Mouse (Mus musculus) C2C12 (cell line): ENCODE measurements around the gene Mymx. TPM values are rescaled to one million over a fixed set of nuclear protein-coding genes. Genes with fewer than 3 reads are reported as not detected.

Experiments used
- H3K27me3 ChIP-seq: one replicate; pipeline ENCODE4 v1.6.1; 2011; ENCODE audit not compliant: control insufficient read depth, insufficient read depth, insufficient read length
- H3K36me3 ChIP-seq: one replicate; pipeline ENCODE4 v1.6.1; 2011; ENCODE audit not compliant: control insufficient read depth, insufficient read depth
- H3K4me3 ChIP-seq: one replicate; pipeline ENCODE4 v1.5.1; 2011; ENCODE audit warnings: mild to moderate bottlenecking, control low read depth; ENCODE audit not compliant: poor library complexity, insufficient read depth, severe bottlenecking
- H3K79me2 ChIP-seq: one replicate; pipeline ENCODE4 v1.6.1; 2011; ENCODE audit not compliant: control insufficient read depth, insufficient read depth
- H3K79me3 ChIP-seq: one replicate; pipeline ENCODE4 v1.6.1; 2011; ENCODE audit warnings: low read depth, control low read depth
- H3ac ChIP-seq: one replicate; pipeline ENCODE3; 2011; ENCODE audit warnings: low read depth; ENCODE audit not compliant: control insufficient read depth, insufficient read length
- CEBPB ChIP-seq: IDR thresholded peaks from one replicate; pipeline ENCODE4 v1.6.1; 2011; ENCODE audit warnings: low read depth, mild to moderate bottlenecking, control low read depth, moderate library complexity
- CTCF ChIP-seq: IDR thresholded peaks from one replicate; pipeline ENCODE4 v1.5.1; 2011; ENCODE audit not compliant: control insufficient read depth, insufficient read depth, insufficient read length
- FOSL1 ChIP-seq: IDR thresholded peaks from one replicate; pipeline ENCODE4 v1.8.0; 2011; ENCODE audit warnings: mild to moderate bottlenecking, low read length; ENCODE audit not compliant: poor library complexity, insufficient read depth, severe bottlenecking
- MAX ChIP-seq: IDR thresholded peaks from one replicate; pipeline ENCODE4 v1.6.1; 2011; ENCODE audit warnings: mild to moderate bottlenecking, control low read depth
- MYOD1 ChIP-seq: IDR thresholded peaks from one replicate; pipeline ENCODE4 v1.6.1; 2011; ENCODE audit warnings: low read depth; ENCODE audit not compliant: control insufficient read depth, insufficient read length
- MYOG ChIP-seq: IDR thresholded peaks from one replicate; pipeline ENCODE4 v1.6.1; 2011; ENCODE audit not compliant: control insufficient read depth, insufficient read length; ENCODE audit errors: extremely low read depth
- USF1 ChIP-seq: IDR thresholded peaks from one replicate; pipeline ENCODE4 v1.6.1; 2011; ENCODE audit warnings: low read depth, mild to moderate bottlenecking, control low read depth, moderate library complexity
- polyA plus RNA-seq: library from polyadenylated mRNA; unstranded; fragments of >200 nt; fragmentation: generic; extraction: Trizol; gene quantifications from one replicate; pipeline ENCODE4 v1.2.1, GENCODE M21; 2012; ENCODE audit warnings: missing spikeins

The Mymx gene
- polyA plus RNA-seq, 1 experiment = 1.7 TPM

GRCm38 (mm10) chr17:45590410-45590809 lies 11.5 kb downstream of the Mymx start:
- Histone ChIP-seq H3K27me3 (no peaks in the 10 kb centered on the region), H3K4me3 (no peak overlapping the region), H3K79me3 (peaks cover 55% of the 10 kb centered on the region), H3ac (no peak overlapping the region), H3K79me2 (peaks cover 75% of the 10 kb centered on the region), H3K36me3 (peaks cover 63% of the 10 kb centered on the region)
- TF ChIP-seq CEBPB (no peak), FOSL1 (no peak), MAX (no peak), USF1 (no peak), MYOD1 (no peak), CTCF (no peak), MYOG (no peak)

- H3K36me3 ChIP-seq = peaks cover 63% of the 10 kb centered on the region
- H3K79me2 ChIP-seq = peaks cover 69% of the 10 kb centered on the region
- no peaks in the 10 kb centered on the region for H3K27me3 ChIP-seq
- peaks cover 51% of the 10 kb centered on the region for H3K79me3 ChIP-seq
- H3ac ChIP-seq = no peak overlapping the region
- TF ChIP-seq USF1 = no peak
- no peak for TF ChIP-seq MYOG
- no peak for TF ChIP-seq MAX
- TF ChIP-seq CTCF = no peak
- TF ChIP-seq FOSL1 = no peak
- TF ChIP-seq MYOD1 = no peak
- TF ChIP-seq CEBPB = no peak
- H3K4me3 ChIP-seq = no peak overlapping the region
Observed at GRCm38 (mm10) chr17:45589844-45590243, 12.1 kb downstream of the Mymx start.

GRCm38 (mm10) chr17:45589236-45589635 lies 12.7 kb downstream of the Mymx start:
- Histone ChIP-seq H3ac (no peak overlapping the region), H3K79me3 (peaks cover 45% of the 10 kb centered on the region), H3K4me3 (no peak overlapping the region), H3K79me2 (peaks cover 63% of the 10 kb centered on the region), H3K27me3 (no peaks in the 10 kb centered on the region), H3K36me3 (peaks cover 63% of the 10 kb centered on the region)
- no peak for TF ChIP-seq CTCF
- TF ChIP-seq MAX = no peak
- no peak for TF ChIP-seq USF1
- no peak for TF ChIP-seq MYOD1
- no peak for TF ChIP-seq MYOG
- no peak for TF ChIP-seq FOSL1
- TF ChIP-seq CEBPB = no peak

- H3K79me2 ChIP-seq = peaks cover 54% of the 10 kb centered on the region
- H3ac ChIP-seq = no peak overlapping the region
- no peaks in the 10 kb centered on the region for H3K27me3 ChIP-seq
- H3K36me3 ChIP-seq = peaks cover 69% of the 10 kb centered on the region
- H3K79me3 ChIP-seq = peaks cover 36% of the 10 kb centered on the region
- no peak overlapping the region for H3K4me3 ChIP-seq
- no peak for TF ChIP-seq MYOD1
- TF ChIP-seq MYOG = no peak
Observed at GRCm38 (mm10) chr17:45588370-45588769, 13.5 kb downstream of the Mymx start.

- TF ChIP-seq FOSL1 = no peak
- TF ChIP-seq CTCF = no peak
- no peak for TF ChIP-seq USF1
- Histone ChIP-seq H3K79me2 (peaks cover 35% of the 10 kb centered on the region), H3K36me3 (peaks cover 68% of the 10 kb centered on the region)
Observed at GRCm38 (mm10) chr17:45586449-45586837, 15.5 kb downstream of the Mymx start.

GRCm38 (mm10) chr17:45585725-45586448 lies 16.0 kb downstream of the Mymx start:
- Histone ChIP-seq H3ac (no peak overlapping the region), H3K36me3 (peaks cover 62% of the 10 kb centered on the region), H3K4me3 (no peak overlapping the region), H3K79me2 (peaks cover 30% of the 10 kb centered on the region), H3K79me3 (peaks cover 12% of the 10 kb centered on the region), H3K27me3 (no peaks in the 10 kb centered on the region)
- TF ChIP-seq USF1 (no peak), MAX (no peak), CEBPB (no peak), MYOD1 (no peak), MYOG (no peak), FOSL1 (no peak), CTCF (no peak)

More at GRCm38 (mm10) chr17:45586449-45586837, 15.5 kb downstream of the Mymx start:
- peaks cover 18% of the 10 kb centered on the region for H3K79me3 ChIP-seq
- no peak overlapping the region for H3K4me3 ChIP-seq
- H3K27me3 ChIP-seq = no peaks in the 10 kb centered on the region
- H3ac ChIP-seq = no peak overlapping the region
